Mouse (Mus musculus): Measurements from ENCODE around the gene Ddx11.

The Ddx11 gene

GRCm38 (mm10) chr17:66123066-66123815, at the start of gene Ddx11:
Gene Ddx11, plus strand, starts transcription at chr17:66123520.
- ChIA-PET POLR2A (interaction anchor here in 2 of 4 experiments (0.6 to 4.6 kb wide), 13 partner anchors 10 to 363 kb away, joined by 3 to 23 read pairs (median 3); partner anchors contain the start of gene Washc1 (in 2 of the 2)), CTCF (interaction anchor here in 2 of 4 experiments (1.2 to 1.5 kb wide), 4 partner anchors 13 to 16 kb away, joined by 4 to 5 read pairs (median 4); no protein-coding TSS in a partner anchor)

GRCm38 (mm10) chr17:66073971-66074370, 49.3 kb upstream of the Ddx11 start:
- POLR2A ChIA-PET = interaction anchor here in 2 of 4 experiments (0.6 to 1.7 kb wide), 3 partner anchors 18 to 143 kb away, joined by 3 to 4 read pairs (median 4); partner anchors contain the start of gene Washc1 (in 1 of the 2)
- CTCF ChIA-PET = interaction anchor here in 1 of 4 experiments (0.6 kb wide), 1 partner anchor 29 kb away, joined by 3 read pairs; no protein-coding TSS in a partner anchor

DNA sequence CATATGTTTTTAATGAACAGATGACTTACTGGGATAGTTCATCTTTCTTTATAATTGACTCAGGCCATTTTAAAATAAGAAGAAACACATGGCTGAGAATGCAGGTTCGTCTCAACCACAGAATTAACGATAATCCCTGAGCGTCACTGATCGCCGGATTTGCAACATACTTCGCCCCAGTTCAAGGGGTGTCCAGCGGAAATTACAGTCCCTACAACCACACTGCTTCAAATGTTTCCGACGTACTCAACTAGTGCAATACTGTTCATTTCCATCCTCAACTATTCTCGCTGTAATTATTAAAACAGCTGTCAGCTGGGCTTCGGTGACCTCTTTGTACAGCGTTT, 47.5 kb upstream of the Ddx11 start:
- CTCF ChIA-PET = interaction anchor here in 1 of 4 experiments (1.0 kb wide), 1 partner anchor 14 kb away, joined by 4 read pairs; no protein-coding TSS in a partner anchor
- POLR2A ChIA-PET = interaction anchor here in 1 of 4 experiments (1.0 to 2.6 kb wide), 2 partner anchors 9 to 26 kb away, joined by 3 to 25 read pairs; partner anchors contain the start of gene Ndufv2

DNA sequence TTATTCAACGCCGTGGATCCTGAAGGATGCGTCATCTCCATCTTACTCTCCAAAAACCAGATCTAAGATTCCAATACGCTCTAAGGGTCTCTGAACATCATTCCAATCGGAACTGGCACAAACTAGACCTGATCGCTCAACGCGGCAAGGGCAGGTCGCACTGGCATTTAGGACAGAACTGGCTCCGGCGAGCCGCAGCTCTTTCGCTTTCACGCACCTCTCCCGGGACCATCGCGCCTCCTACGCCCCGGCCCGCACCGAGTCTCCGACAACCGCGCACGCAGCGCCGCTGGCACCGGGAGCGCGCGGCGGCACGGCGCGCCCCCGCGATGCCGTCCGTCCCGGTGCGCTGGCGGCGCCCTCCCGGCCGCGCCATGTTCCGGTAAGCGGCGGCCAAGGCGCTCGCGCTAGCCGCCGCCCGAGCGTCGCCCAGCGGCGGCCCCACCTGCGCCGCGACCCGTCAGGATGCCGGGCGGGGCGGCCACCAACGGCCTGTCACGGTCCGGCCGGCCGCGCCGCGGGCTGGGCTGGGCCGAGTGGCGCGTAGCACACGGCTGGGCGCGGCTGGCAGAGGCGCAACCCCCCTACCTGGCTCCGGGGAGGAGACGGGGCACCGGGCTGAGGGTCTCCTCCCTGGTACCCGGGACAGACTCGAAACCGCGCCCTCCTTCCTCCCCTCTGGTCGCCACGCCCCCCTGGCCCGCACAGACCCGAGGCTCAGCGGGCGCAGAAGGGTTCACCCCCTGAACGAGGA, 47.0 kb upstream of the Ddx11 start:
- ChIA-PET CTCF (interaction anchor here in 1 of 4 experiments (0.5 to 1.0 kb wide), 2 partner anchors 13 to 231 kb away, joined by 3 to 4 read pairs; no protein-coding TSS in a partner anchor), POLR2A (interaction anchor here in 2 of 4 experiments (0.9 to 3.1 kb wide), 22 partner anchors 7 to 463 kb away, joined by 3 to 29 read pairs (median 5); partner anchors contain the start of genes Ndufv2 (in 2 of the 2), Vapa (in 2 of the 2) and Washc1 (in 1 of the 2))

DNA sequence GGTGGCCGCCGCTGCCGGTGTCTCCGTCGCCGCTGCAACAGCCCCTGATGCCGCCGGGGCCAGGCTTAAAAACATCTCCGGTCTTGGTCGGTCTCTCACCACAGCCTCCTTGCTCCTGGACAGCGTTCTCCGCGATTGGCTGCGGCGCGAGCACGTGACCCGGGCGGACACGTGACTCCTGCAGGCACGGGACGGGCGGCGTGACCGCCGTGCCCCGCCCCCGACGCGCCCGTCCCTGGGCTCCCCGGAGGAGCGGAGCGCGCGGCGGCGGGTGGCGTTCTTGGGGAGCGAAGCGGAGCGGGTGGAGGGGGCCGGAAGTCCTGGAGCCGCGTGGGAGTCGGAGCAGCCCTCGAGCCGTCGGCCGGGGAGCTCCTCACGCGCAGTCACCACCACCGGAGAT, 46.4 kb upstream of the Ddx11 start, which contains the start of gene Ankrd12:
Ankrd12 (minus strand) TSS at position 156 of the 400 bp plus-strand sequence.
- ChIA-PET POLR2A (interaction anchor here in 2 of 4 experiments (0.5 to 3.1 kb wide), 39 partner anchors 8 to 463 kb away, joined by 3 to 29 read pairs (median 5); partner anchors contain the start of genes Ndufv2 (in 2 of the 2), Vapa (in 2 of the 2) and Washc1 (in 2 of the 2)), CTCF (interaction anchor here in 3 of 4 experiments (0.5 to 1.4 kb wide), 3 partner anchors 30 to 232 kb away, joined by 3 to 4 read pairs (median 4); no protein-coding TSS in a partner anchor)

- ChIA-PET POLR2A (interaction anchor here in 2 of 4 experiments (0.5 to 3.1 kb wide), 46 partner anchors 9 to 464 kb away, joined by 3 to 29 read pairs (median 4); partner anchors contain the start of genes Ndufv2 (in 2 of the 2), Vapa (in 2 of the 2) and Washc1 (in 2 of the 2)), CTCF (interaction anchor here (0.5 to 1.5 kb wide), 6 partner anchors 19 to 124 kb away, joined by 3 to 4 read pairs (median 4); no protein-coding TSS in a partner anchor)
These were observed 45.9 kb upstream of the Ddx11 start for GRCm38 (mm10) chr17:66077437-66077850.

GRCm38 (mm10) chr17:66084486-66084885, 38.8 kb upstream of the Ddx11 start:
- ChIA-PET POLR2A (interaction anchor here in 2 of 4 experiments (0.6 to 1.5 kb wide), 9 partner anchors 9 to 235 kb away, joined by 3 to 5 read pairs (median 3); partner anchors contain the start of gene Ndufv2 (in 1 of the 2)), CTCF (interaction anchor here (0.6 to 2.1 kb wide), 9 partner anchors 15 to 385 kb away, joined by 3 to 13 read pairs (median 3); partner anchors contain the start of gene Ndufv2 (in 1 of the 4))

GRCm38 (mm10) chr17:66085038-66085437, 38.3 kb upstream of the Ddx11 start:
- ChIA-PET POLR2A (interaction anchor here in 2 of 4 experiments (0.8 to 1.8 kb wide), 6 partner anchors 8 to 19 kb away, joined by 3 to 6 read pairs (median 4); partner anchors contain the start of gene Ndufv2 (in 1 of the 2)), CTCF (interaction anchor here (0.6 to 2.1 kb wide), 8 partner anchors 14 to 385 kb away, joined by 3 to 13 read pairs (median 3); partner anchors contain the start of gene Ndufv2 (in 1 of the 4))

DNA sequence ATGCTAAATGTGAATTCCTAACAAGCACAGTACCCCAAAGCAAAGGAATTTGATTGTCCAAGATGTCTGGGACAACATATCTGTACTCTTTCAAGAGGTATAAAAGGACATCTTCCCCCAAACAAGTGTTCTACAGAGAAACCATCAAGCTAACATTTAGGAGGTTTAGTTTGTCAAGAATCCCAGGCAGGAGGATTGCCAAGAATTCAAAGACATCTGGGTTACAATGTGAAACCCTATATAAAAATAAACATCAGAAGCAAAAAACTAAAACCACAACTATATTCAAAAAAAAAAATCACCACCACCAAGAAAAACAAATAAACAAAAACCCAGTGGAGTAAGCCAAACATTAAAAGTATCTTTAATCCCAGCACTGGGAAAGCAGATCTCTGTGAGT, 33.1 kb upstream of the Ddx11 start:
- CTCF ChIA-PET = interaction anchor here in 1 of 4 experiments (1.1 kb wide), 1 partner anchor 14 kb away, joined by 4 read pairs; no protein-coding TSS in a partner anchor
- POLR2A ChIA-PET = interaction anchor here in 3 of 4 experiments (0.9 to 2.7 kb wide), 4 partner anchors 10 to 18 kb away, joined by 4 to 18 read pairs (median 6); partner anchors contain the start of genes Ankrd12 (in 1 of the 3) and Ndufv2 (in 1 of the 3)

- CTCF ChIA-PET = interaction anchor here in 1 of 4 experiments (0.7 kb wide), 1 partner anchor 205 kb away, joined by 5 read pairs; no protein-coding TSS in a partner anchor
- POLR2A ChIA-PET = interaction anchor here (0.6 to 2.7 kb wide), 10 partner anchors 9 to 240 kb away, joined by 3 to 18 read pairs (median 4); partner anchors contain the start of genes Ndufv2 (in 2 of the 4), Ankrd12 (in 1 of the 4) and Washc1 (in 1 of the 4)
These were observed 31.9 kb upstream of the Ddx11 start for GRCm38 (mm10) chr17:66091392-66091791.

DNA sequence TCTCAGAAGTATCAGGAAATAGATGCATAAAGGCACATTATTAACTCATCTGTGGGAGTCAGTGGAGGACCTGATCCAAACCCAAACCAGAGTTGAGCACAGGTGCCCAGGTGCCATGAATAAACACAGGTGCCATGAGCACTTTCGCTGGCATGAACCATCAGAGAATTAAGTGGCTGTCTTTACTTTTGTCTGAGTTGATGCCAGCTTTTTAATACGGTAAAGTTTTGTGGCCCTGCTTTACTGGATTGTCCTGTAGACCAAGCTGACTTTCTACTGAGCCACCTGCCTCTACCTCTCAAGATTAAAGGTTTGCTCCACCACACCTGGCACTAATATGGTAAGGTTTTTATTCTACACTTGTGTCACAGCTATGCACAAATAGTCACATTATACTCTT, 31.3 kb upstream of the Ddx11 start:
- POLR2A ChIA-PET = interaction anchor here in 2 of 4 experiments (1.5 to 2.7 kb wide), 5 partner anchors 9 to 18 kb away, joined by 4 to 18 read pairs (median 7); partner anchors contain the start of genes Ndufv2 (in 2 of the 2) and Ankrd12 (in 1 of the 2)
- CTCF ChIA-PET = interaction anchor here in 2 of 4 experiments (0.5 to 1.1 kb wide), 2 partner anchors 15 to 222 kb away, joined by 3 to 4 read pairs; no protein-coding TSS in a partner anchor

DNA sequence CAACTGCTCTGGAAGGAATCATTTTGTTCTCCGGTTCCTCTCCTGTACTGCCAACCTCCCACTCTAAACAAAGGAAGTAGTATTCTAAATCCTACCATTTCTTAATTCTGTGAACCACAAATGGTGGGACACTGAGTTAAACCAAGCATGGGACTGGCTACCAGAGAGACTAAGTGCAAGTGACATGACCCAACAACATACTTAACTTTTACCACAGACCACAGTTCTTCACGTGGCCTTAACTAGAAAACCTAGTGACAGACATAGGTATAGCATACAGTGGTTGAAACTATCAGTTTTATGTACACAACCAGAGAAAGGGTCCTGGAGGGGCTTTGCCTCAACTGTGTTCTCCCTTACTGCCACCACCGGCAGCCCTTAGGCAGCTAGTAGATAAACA, 30.7 kb upstream of the Ddx11 start:
- ChIA-PET POLR2A (interaction anchor here in 2 of 4 experiments (0.9 to 2.7 kb wide), 7 partner anchors 8 to 22 kb away, joined by 3 to 18 read pairs (median 6); partner anchors contain the start of genes Ankrd12 (in 1 of the 2) and Ndufv2 (in 1 of the 2)), CTCF (interaction anchor here in 3 of 4 experiments (0.6 to 2.5 kb wide), 4 partner anchors 9 to 223 kb away, joined by 3 to 9 read pairs (median 4); partner anchors contain the start of gene Ndufv2 (in 1 of the 3))

GRCm38 (mm10) chr17:66100566-66101379, 22.5 kb upstream of the Ddx11 start:
- POLR2A ChIA-PET = interaction anchor here (0.6 to 3.7 kb wide), 30 partner anchors 9 to 487 kb away, joined by 3 to 29 read pairs (median 4); partner anchors contain the start of genes Washc1 (in 3 of the 4), Ankrd12 (in 2 of the 4), Ddx11 (in 1 of the 4) and Ralbp1 (in 1 of the 4)

GRCm38 (mm10) chr17:66101380-66102330, 21.7 kb upstream of the Ddx11 start, which contains the start of gene Ndufv2:
Gene Ndufv2, minus strand, starts transcription at chr17:66101559.
- ChIA-PET POLR2A (interaction anchor here in 3 of 4 experiments (0.5 to 3.7 kb wide), 27 partner anchors 10 to 488 kb away, joined by 3 to 29 read pairs (median 5); partner anchors contain the start of genes Washc1 (in 3 of the 3), Ankrd12 (in 2 of the 3), Ddx11 (in 1 of the 3) and Ralbp1 (in 1 of the 3)), CTCF (interaction anchor here (0.6 to 2.3 kb wide), 17 partner anchors 9 to 239 kb away, joined by 3 to 13 read pairs (median 4); partner anchors contain the start of gene Washc1 (in 1 of the 4))

More at GRCm38 (mm10) chr17:66100566-66101379, 22.5 kb upstream of the Ddx11 start:
- CTCF ChIA-PET = interaction anchor here (0.7 to 2.3 kb wide), 14 partner anchors 8 to 347 kb away, joined by 3 to 13 read pairs (median 4); partner anchors contain the start of gene Washc1 (in 1 of the 4)
